Mouse (Mus musculus): Measurements from ENCODE around the gene AI481877. TPM values are rescaled to one million over a fixed set of nuclear protein-coding genes. Genes with fewer than 3 reads are reported as not detected.

The AI481877 gene
- total and polyA plus RNA-seq, 3 experiments, result 0.01 TPM; not detected in 2

- H3K36me3 ChIP-seq (ENCODE audit: control insufficient read depth in 1 of 2, insufficient read depth in 2 of 2, low read length in 2 of 2), result no peaks in the 10 kb centered on the region
- H3K27me3 ChIP-seq (ENCODE audit: control insufficient read depth in 1 of 2, insufficient read depth in 2 of 2, low read length in 2 of 2), result no peaks in the 10 kb centered on the region
- H3K4me3 ChIP-seq (ENCODE audit: control insufficient read depth in 1 of 2, insufficient read depth in 1 of 2, low read depth in 2 of 2, low read length in 2 of 2), result no peak overlapping the region
- H3K79me2 ChIP-seq (ENCODE audit: control insufficient read depth, insufficient read depth, low read length, poor library complexity), result no peaks in the 10 kb centered on the region
- H3K27ac ChIP-seq (ENCODE audit: control insufficient read depth, low read depth, low read length), result no peak overlapping the region
- no peak overlapping the region for H3K9ac ChIP-seq (ENCODE audit: control insufficient read depth, low read depth, low read length, poor library complexity, severe bottlenecking)
- no peaks in the 10 kb centered on the region for H3K4me1 ChIP-seq (ENCODE audit: control insufficient read depth in 1 of 2, insufficient read depth in 2 of 2, low read length in 2 of 2)
- DNase-seq (ENCODE audit: low read depth, low spot score), result no peak
- no peaks in the 10 kb centered on the region for H3K9me3 ChIP-seq (replicated peaks; ENCODE audit: insufficient read depth, low read length)
- TF ChIP-seq UBTF (IDR thresholded peaks at IDR 0.05; ENCODE audit: borderline replicate concordance, insufficient read depth, low read depth, low read length), result no peak
- no peak for TF ChIP-seq EP300 (IDR thresholded peaks at IDR 0.05; ENCODE audit: low read depth in 1 of 2, low read length in 2 of 2)
- no peak for TF ChIP-seq JUND (IDR thresholded peaks at IDR 0.05; ENCODE audit: low read depth, low read length)
- TF ChIP-seq MEF2A (IDR thresholded peaks at IDR 0.05; ENCODE audit: extremely low read depth, insufficient replicate concordance, low read depth, low read length, poor library complexity, severe bottlenecking), result no peak
- TF ChIP-seq E2F4 (IDR thresholded peaks at IDR 0.05; ENCODE audit: borderline replicate concordance, low read depth, low read length), result no peak
- no peak for TF ChIP-seq RAD21 (IDR thresholded peaks at IDR 0.05; ENCODE audit: low read depth, low read length)
- no peak for TF ChIP-seq MXI1 (IDR thresholded peaks at IDR 0.05; ENCODE audit: low read depth, low read length)
- TF ChIP-seq USF2 (IDR thresholded peaks at IDR 0.05; ENCODE audit: borderline replicate concordance in 1 of 2, insufficient read depth in 1 of 2, low read depth in 1 of 2, low read length in 2 of 2), result no peak
- TF ChIP-seq POLR2A (IDR thresholded peaks at IDR 0.05; ENCODE audit: control insufficient read depth in 1 of 2, insufficient read depth in 1 of 2, low read depth in 1 of 2, low read length in 2 of 2, poor library complexity in 1 of 2), result no peak
- TF ChIP-seq USF1 (IDR thresholded peaks at IDR 0.05; ENCODE audit: low read depth, low read length), result no peak
- TF ChIP-seq SIN3A (IDR thresholded peaks at IDR 0.05; ENCODE audit: low read length), result no peak
- TF ChIP-seq SMC3 (IDR thresholded peaks at IDR 0.05; ENCODE audit: low read depth, low read length), result no peak
- no peak for TF ChIP-seq HCFC1 (IDR thresholded peaks at IDR 0.05; ENCODE audit: low read depth, low read length)
- no peak for TF ChIP-seq ETS1 (IDR thresholded peaks at IDR 0.05; ENCODE audit: low read depth, low read length)
- TF ChIP-seq ELF1 (IDR thresholded peaks at IDR 0.05; ENCODE audit: low read depth, low read length), result no peak
- TF ChIP-seq ZC3H11A (IDR thresholded peaks at IDR 0.05; ENCODE audit: low read depth, low read length), result no peak
Observed at GRCm38 (mm10) chr4:59062526-59062925, 76.3 kb downstream of the AI481877 start.

- Histone ChIP-seq H3K27me3 (ENCODE audit: control insufficient read depth in 1 of 2, insufficient read depth in 2 of 2, low read length in 2 of 2) (no peaks in the 10 kb centered on the region), H3K79me2 (ENCODE audit: control insufficient read depth, insufficient read depth, low read length, poor library complexity) (no peaks in the 10 kb centered on the region), H3K4me1 (ENCODE audit: control insufficient read depth in 1 of 2, insufficient read depth in 2 of 2, low read length in 2 of 2) (no peaks in the 10 kb centered on the region), H3K9ac (ENCODE audit: control insufficient read depth, low read depth, low read length, poor library complexity, severe bottlenecking) (no peak overlapping the region), H3K27ac (ENCODE audit: control insufficient read depth, low read depth, low read length) (no peak overlapping the region), H3K36me3 (ENCODE audit: control insufficient read depth in 1 of 2, insufficient read depth in 2 of 2, low read length in 2 of 2) (no peaks in the 10 kb centered on the region), H3K9me3 (replicated peaks; ENCODE audit: insufficient read depth, low read length) (no peaks in the 10 kb centered on the region), H3K4me3 (ENCODE audit: control insufficient read depth in 1 of 2, insufficient read depth in 1 of 2, low read depth in 2 of 2, low read length in 2 of 2) (no peak overlapping the region)
- DNase-seq (ENCODE audit: low read depth, low spot score), result no peak
- TF ChIP-seq MAFK (IDR thresholded peaks at IDR 0.05; ENCODE audit: borderline replicate concordance, low read depth, low read length), result peak; percentile 83
- no peak for TF ChIP-seq ZNF384 (IDR thresholded peaks at IDR 0.05; ENCODE audit: low read depth, low read length)
- TF ChIP-seq POLR2AphosphoS2 (IDR thresholded peaks at IDR 0.05; ENCODE audit: low read length), result no peak
- no peak for TF ChIP-seq CTCF (IDR thresholded peaks at IDR 0.05 in 2 of 3, conservative IDR thresholded peaks at IDR 0.05 in 1 of 3; ENCODE audit: control insufficient read depth in 1 of 3, insufficient read depth in 1 of 3, low read depth in 2 of 3, low read length in 3 of 3, poor library complexity in 1 of 3, severe bottlenecking in 1 of 3)
Observed at GRCm38 (mm10) chr4:59057929-59058328, 80.9 kb downstream of the AI481877 start.
